ENCODE assay signal across 24 mouse cellular contexts in the genomic region with DNA sequence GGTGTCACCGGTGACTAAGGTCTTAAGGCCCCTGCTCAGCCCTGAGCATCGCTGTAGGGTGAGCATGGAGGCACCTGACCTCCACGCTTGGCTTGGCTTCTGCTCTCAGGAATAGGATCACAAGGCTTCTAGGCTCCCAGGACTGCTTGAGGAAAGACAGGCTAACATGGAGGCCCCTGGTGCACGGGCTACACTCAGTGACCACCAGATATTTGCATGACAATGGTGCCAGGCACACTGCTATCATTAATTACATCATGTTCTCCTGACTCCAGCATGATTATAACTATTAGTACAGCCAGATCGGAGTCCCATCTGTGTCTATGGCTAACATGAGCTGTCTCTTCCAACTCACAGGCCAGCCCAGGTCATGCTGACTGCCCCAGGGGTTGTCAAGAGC. TPM values are rescaled to one million over a fixed set of nuclear protein-coding genes. Genes with fewer than 3 reads are reported as not detected.
DNase-seq lines count a peak whose midpoint lies in the region; ATAC-seq and TF ChIP-seq lines count a peak whose summit lies in the region.
"Had no signal": no experiment of that assay in that cellular context is flagged by ENCODE, and none has a peak within 500 bp of the region (broad histone marks: within the 10 kb centered on the region; RNA-seq: fewer than 3 reads in every experiment).

No protein-coding gene starts in this region.

- TF ChIP-seq CTCF in midbrain, postnatal 0 days (IDR thresholded peaks at IDR 0.05), result no peak
- no peak for TF ChIP-seq CTCF in brain, embryonic 14.5 days (IDR thresholded peaks at IDR 0.05; ENCODE audit: borderline replicate concordance, extremely low read depth, insufficient read depth, insufficient read length)

- peaks cover 75% of the 10 kb centered on the region for H3K36me3 ChIP-seq in forebrain, embryonic 10.5 days (replicated peaks)
- H3K36me3 ChIP-seq in forebrain, embryonic 11.5 days (ENCODE audit: control insufficient read depth, insufficient read depth, low read length), result no peaks in the 10 kb centered on the region; the same call in 1 of the 2 replicates
- H3K36me3 ChIP-seq in kidney, embryonic 14.5 days (ENCODE audit: control insufficient read depth, insufficient read depth, low read length), result peaks cover 9% of the 10 kb centered on the region
- H3K36me3 ChIP-seq in midbrain, embryonic 13.5 days, result peaks cover 54% of the 10 kb centered on the region
- peaks cover 14% of the 10 kb centered on the region; the same call in 1 of the 2 replicates for H3K36me3 ChIP-seq in midbrain, postnatal 0 days (ENCODE audit: insufficient read depth, low read length)
- H3K36me3 ChIP-seq in limb, embryonic 10.5 days, result peaks cover 56% of the 10 kb centered on the region
- H3K36me3 ChIP-seq: G1E; heart, embryonic 15.5 days had no signal

- H3K9ac ChIP-seq in forebrain, embryonic 11.5 days (ENCODE audit: low read length), result no peak overlapping the region
- no peak overlapping the region for H3K9ac ChIP-seq in kidney, embryonic 14.5 days (ENCODE audit: low read depth, low read length)
- no peak overlapping the region for H3K9ac ChIP-seq in midbrain, embryonic 13.5 days (replicated peaks)
- no peak overlapping the region for H3K9ac ChIP-seq in midbrain, postnatal 0 days (replicated peaks; ENCODE audit: low read length, poor library complexity, severe bottlenecking)
- H3K9ac ChIP-seq: embryonic facial prominence, embryonic 12.5 days; forebrain, embryonic 13.5 days; forebrain, postnatal 0 days; heart, embryonic 15.5 days had no signal

- peaks cover 63% of the 10 kb centered on the region for H3K4me1 ChIP-seq in forebrain, embryonic 10.5 days
- H3K4me1 ChIP-seq in forebrain, embryonic 11.5 days (replicated peaks; ENCODE audit: control insufficient read depth, insufficient read depth, low read length), result peaks cover 13% of the 10 kb centered on the region
- peaks cover 52% of the 10 kb centered on the region for H3K4me1 ChIP-seq in kidney, embryonic 14.5 days (ENCODE audit: control insufficient read depth, insufficient read depth, low read length)
- peaks cover 43% of the 10 kb centered on the region for H3K4me1 ChIP-seq in midbrain, embryonic 13.5 days (replicated peaks)
- peaks cover 4% of the 10 kb centered on the region; the same call in 1 of the 2 replicates for H3K4me1 ChIP-seq in midbrain, postnatal 0 days (ENCODE audit: insufficient read depth, low read length)
- peaks cover 50% of the 10 kb centered on the region for H3K4me1 ChIP-seq in limb, embryonic 10.5 days

- ATAC-seq in forebrain, embryonic 11.5 days (replicated peaks; ENCODE audit: low FRiP score), result no peak
- ATAC-seq in kidney, embryonic 14.5 days (ENCODE audit: low FRiP score, low TSS enrichment), result no peak
- ATAC-seq in midbrain, embryonic 13.5 days, result no peak
- no peak for ATAC-seq in midbrain, postnatal 0 days (ENCODE audit: low FRiP score)
- ATAC-seq: CD4-positive, CD25-positive, alpha-beta regulatory T cell, adult 4 months; forebrain, embryonic 13.5 days; forebrain, postnatal 0 days had no signal

- TF ChIP-seq POLR2A in brain, embryonic 14.5 days (IDR thresholded peaks at IDR 0.05; ENCODE audit: borderline replicate concordance, extremely low read depth, insufficient read depth, insufficient read length, poor library complexity, severe bottlenecking), result no peak

- no peak overlapping the region for H3K4me3 ChIP-seq in forebrain, embryonic 10.5 days
- no peak overlapping the region for H3K4me3 ChIP-seq in forebrain, embryonic 11.5 days (ENCODE audit: low read depth, low read length)
- no peak overlapping the region for H3K4me3 ChIP-seq in kidney, embryonic 14.5 days (ENCODE audit: low read length)
- H3K4me3 ChIP-seq in midbrain, embryonic 13.5 days (replicated peaks), result no peak overlapping the region
- no peak overlapping the region for H3K4me3 ChIP-seq in midbrain, postnatal 0 days (ENCODE audit: low read depth, low read length)
- H3K4me3 ChIP-seq in limb, embryonic 10.5 days, result no peak overlapping the region
- H3K4me3 ChIP-seq: embryonic facial prominence, embryonic 12.5 days; forebrain, embryonic 13.5 days; heart, adult 2 months; heart, embryonic 15.5 days had no signal

- H3K4me2 ChIP-seq in forebrain, embryonic 11.5 days (ENCODE audit: low read depth, low read length, severe bottlenecking), result no peak overlapping the region
- no peak overlapping the region for H3K4me2 ChIP-seq in kidney, embryonic 14.5 days (replicated peaks; ENCODE audit: low read depth, low read length)
- H3K4me2 ChIP-seq in midbrain, embryonic 13.5 days (replicated peaks), result no peak overlapping the region
- H3K4me2 ChIP-seq in midbrain, postnatal 0 days (ENCODE audit: low read depth, low read length, poor library complexity, severe bottlenecking), result no peak overlapping the region
- H3K4me2 ChIP-seq: embryonic facial prominence, embryonic 12.5 days; forebrain, embryonic 13.5 days; heart, embryonic 11.5 days; heart, embryonic 15.5 days had no signal

- WGBS in forebrain, embryonic 10.5 days, result 87% methylated on average over 5 of the region's 5 CpGs
- 81% methylated on average over 5 of the region's 5 CpGs for WGBS in forebrain, embryonic 11.5 days
- 70% methylated on average over 5 of the region's 5 CpGs for WGBS in kidney, embryonic 14.5 days
- WGBS in midbrain, embryonic 13.5 days, result 58% methylated on average over 5 of the region's 5 CpGs
- WGBS in midbrain, postnatal 0 days, result 68% methylated on average over 5 of the region's 5 CpGs
- WGBS in limb, embryonic 10.5 days, result 87% methylated on average over 5 of the region's 5 CpGs

- H3K9me3 ChIP-seq in forebrain, embryonic 10.5 days, result no peaks in the 10 kb centered on the region
- H3K9me3 ChIP-seq in forebrain, embryonic 11.5 days (ENCODE audit: control insufficient read depth, low read length), result no peaks in the 10 kb centered on the region
- no peaks in the 10 kb centered on the region for H3K9me3 ChIP-seq in kidney, embryonic 14.5 days (ENCODE audit: control insufficient read depth, low read length)
- H3K9me3 ChIP-seq in midbrain, embryonic 13.5 days, result no peaks in the 10 kb centered on the region
- H3K9me3 ChIP-seq in midbrain, postnatal 0 days (ENCODE audit: low read length), result no peaks in the 10 kb centered on the region
- no peaks in the 10 kb centered on the region for H3K9me3 ChIP-seq in limb, embryonic 10.5 days (replicated peaks)
- H3K9me3 ChIP-seq: embryonic facial prominence, embryonic 12.5 days; forebrain, embryonic 13.5 days; G1E; heart, embryonic 15.5 days had no signal

- H3K27me3 ChIP-seq in forebrain, embryonic 10.5 days (ENCODE audit: poor library complexity, severe bottlenecking), result no peaks in the 10 kb centered on the region
- H3K27me3 ChIP-seq in forebrain, embryonic 11.5 days (ENCODE audit: control insufficient read depth, insufficient read depth, low read length), result no peaks in the 10 kb centered on the region
- H3K27me3 ChIP-seq in kidney, embryonic 14.5 days (ENCODE audit: control insufficient read depth, insufficient read depth, low read length), result no peaks in the 10 kb centered on the region
- H3K27me3 ChIP-seq in midbrain, embryonic 13.5 days, result no peaks in the 10 kb centered on the region
- H3K27me3 ChIP-seq in midbrain, postnatal 0 days (ENCODE audit: insufficient read depth, low read length), result no peaks in the 10 kb centered on the region
- H3K27me3 ChIP-seq in limb, embryonic 10.5 days (ENCODE audit: low read depth, poor library complexity, severe bottlenecking), result no peaks in the 10 kb centered on the region
- H3K27me3 ChIP-seq: embryonic facial prominence, embryonic 12.5 days; forebrain, embryonic 13.5 days; heart, embryonic 15.5 days had no signal

- peak overlapping the region; percentile 6; the same call in 1 of the 2 replicates for H3K27ac ChIP-seq in forebrain, embryonic 10.5 days
- H3K27ac ChIP-seq in forebrain, embryonic 11.5 days (ENCODE audit: low read depth, low read length), result no peak overlapping the region
- peak overlapping the region; percentile 2; the same call in 1 of the 2 replicates for H3K27ac ChIP-seq in kidney, embryonic 14.5 days (ENCODE audit: low read depth, low read length)
- 0 out of 2 replicates have a peak overlapping the region, but pooled peaks have one; percentile 51 for H3K27ac ChIP-seq in midbrain, embryonic 13.5 days
- no peak overlapping the region for H3K27ac ChIP-seq in midbrain, postnatal 0 days (ENCODE audit: low read depth, low read length)
- H3K27ac ChIP-seq in limb, embryonic 10.5 days, result no peak overlapping the region
- H3K27ac ChIP-seq: embryonic facial prominence, embryonic 12.5 days; forebrain, embryonic 13.5 days; heart, adult 2 months; heart, embryonic 15.5 days had no signal

- no peak for DNase-seq in forebrain, embryonic 10.5 days (ENCODE audit: extremely low spot score, low spot score)
- DNase-seq in forebrain, embryonic 11.5 days (ENCODE audit: low spot score), result no peak
- DNase-seq in kidney, adult 18-20 months, result no peak
- DNase-seq in midbrain, postnatal 0 days (ENCODE audit: low spot score), result no peak
- DNase-seq in brain, embryonic 14.5 days (ENCODE audit: low read depth), result peak; percentile 46
- DNase-seq in limb, embryonic 10.5 days (ENCODE audit: low spot score), result no peak
- DNase-seq: adrenal gland, adult 8-10 months; adrenal gland, postnatal 36 days; B cell, adult 2 months; cerebellum, adult 11 months; cerebellum, adult 8-10 months; cerebellum, postnatal 25 days; forebrain, postnatal 0 days; gastrocnemius, postnatal 14 days; heart, adult 2 months; heart, postnatal 14 days had no signal

RNA-seq across cellular contexts. Expression of a gene that starts 51.3 kb away (rescaled TPM):
- polyA plus RNA-seq in forebrain, embryonic 10.5 days (2016; fragmentation: Nextera tagmentation; extraction: Ambion mirVana), result 22.1 and 23.0 TPM in 2 replicates
- polyA plus RNA-seq in forebrain, embryonic 11.5 days (2014; fragmentation: Nextera tagmentation; extraction: Ambion mirVana), result 23.3 and 23.6 TPM in 2 replicates
- 11.8 and 18.2 TPM in 2 replicates for polyA plus RNA-seq in kidney, embryonic 14.5 days (2014; fragmentation: Nextera tagmentation; extraction: Ambion mirVana)
- 27.7 and 28.3 TPM in 2 replicates for polyA plus RNA-seq in midbrain, embryonic 13.5 days (2015; fragmentation: Nextera tagmentation; extraction: Ambion mirVana)
- total RNA-seq in midbrain, postnatal 0 days (2014; rRNA removed), result 68.7 and 81.1 TPM in 2 replicates
- 20.7 and 23.1 TPM in 2 replicates for polyA plus RNA-seq in midbrain, postnatal 0 days (2015; fragmentation: Nextera tagmentation; extraction: Ambion mirVana)
- 43.4 and 45.9 TPM in 2 replicates for polyA plus RNA-seq in brain, embryonic 14.5 days (2012; rRNA removed)
- polyA plus RNA-seq in limb, embryonic 10.5 days (2016; fragmentation: Nextera tagmentation; extraction: Ambion mirVana), result 13.2 and 17.1 TPM in 2 replicates

Comparison
In these comparisons a context has a peak if more than half of its experiments do, and no peak if none do; other contexts are left out.
1. H3K27ac ChIP-seq: peak in forebrain, embryonic 10.5 days (single experiment), kidney, embryonic 14.5 days (single experiment) and midbrain, embryonic 13.5 days (single experiment); none in forebrain, embryonic 11.5 days (single experiment), midbrain, postnatal 0 days (single experiment) and limb, embryonic 10.5 days (single experiment).